Mouse (Mus musculus) frontal cortex, adult (tissue): ENCODE data around the gene B4galt3.

Source experiments
- ATAC-seq: cut with Nextera tagmentation; 2 replicates; pipeline ENCODE4 v1.9.2; 2017; ENCODE audit warnings: mild to moderate bottlenecking, moderate library complexity, mixed read lengths; ENCODE audit not compliant: low TSS enrichment

Gene B4galt3

GRCm38 (mm10) chr1:171263666-171264461, 6.3 kb upstream of the B4galt3 start:
- no peak for ATAC-seq

GRCm38 (mm10) chr1:171265971-171266744, 4.0 kb upstream of the B4galt3 start:
- ATAC-seq = no peak

DNA sequence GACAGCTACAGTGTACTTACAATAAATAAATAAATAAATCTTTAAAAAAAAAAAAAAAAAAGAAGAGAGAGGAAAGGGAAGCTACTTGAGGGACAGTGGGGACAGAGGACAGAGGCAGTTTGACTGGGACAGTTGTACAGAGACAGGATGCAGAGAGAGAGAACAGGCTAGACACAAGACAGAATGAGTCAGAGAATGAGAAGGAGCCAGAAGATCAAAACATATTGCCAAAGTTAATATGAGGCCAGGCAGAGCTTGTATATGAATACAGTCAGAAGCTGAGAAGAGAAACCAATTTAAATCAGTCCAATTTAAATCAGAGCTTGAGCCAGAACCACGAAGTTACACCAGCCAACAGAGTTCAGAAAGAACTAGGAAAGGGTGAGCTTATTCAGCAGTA, 1.8 kb upstream of the B4galt3 start:
- no peak for ATAC-seq

DNA sequence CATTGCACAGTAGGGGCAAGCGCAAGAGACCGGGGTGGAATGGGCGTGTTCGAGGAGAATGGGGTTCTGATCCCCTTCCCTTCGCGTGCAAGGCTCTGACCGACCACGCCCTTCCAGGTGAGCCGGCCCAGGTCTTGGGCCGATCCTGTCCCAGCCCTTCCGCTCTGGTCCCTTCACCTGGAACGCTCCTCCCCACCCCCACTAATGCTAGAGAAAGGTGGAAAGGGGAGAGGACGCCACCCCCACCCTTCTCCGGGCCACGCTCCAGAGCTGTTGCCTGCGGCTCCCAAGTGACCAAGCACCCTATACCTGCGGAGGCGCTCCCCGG, 409 bp downstream of the B4galt3 start:
- peak; percentile 28 for ATAC-seq

DNA sequence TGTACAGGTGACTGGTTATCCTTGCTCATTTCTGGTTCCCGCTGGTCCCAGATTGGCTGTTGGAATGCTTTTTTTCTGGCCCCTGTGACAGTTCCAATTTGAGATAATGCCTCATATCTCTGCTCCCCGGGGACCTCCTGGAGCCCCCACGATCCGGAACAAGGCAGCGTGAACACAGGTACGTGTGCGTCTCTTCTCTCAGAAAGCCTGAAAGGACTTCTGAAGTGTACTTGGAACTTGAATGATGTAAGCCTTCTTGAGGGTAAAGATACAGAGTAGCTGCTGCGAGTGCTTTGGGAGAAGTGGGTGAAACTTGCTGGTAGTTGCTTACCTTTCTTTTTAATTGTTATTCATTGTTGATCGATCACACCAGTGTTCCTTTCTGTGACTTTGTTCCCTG, 1.1 kb downstream of the B4galt3 start:
- no peak for ATAC-seq

- ATAC-seq = no peak
Measured at GRCm38 (mm10) chr1:171271622-171272021, 1.5 kb downstream of the B4galt3 start.

GRCm38 (mm10) chr1:171272086-171272485, 2.0 kb downstream of the B4galt3 start:
- ATAC-seq = no peak

GRCm38 (mm10) chr1:171274171-171274570, 4.0 kb downstream of the B4galt3 start:
- no peak for ATAC-seq

- ATAC-seq = no peak
Measured at GRCm38 (mm10) chr1:171275144-171275734, 5.1 kb downstream of the B4galt3 start.

DNA sequence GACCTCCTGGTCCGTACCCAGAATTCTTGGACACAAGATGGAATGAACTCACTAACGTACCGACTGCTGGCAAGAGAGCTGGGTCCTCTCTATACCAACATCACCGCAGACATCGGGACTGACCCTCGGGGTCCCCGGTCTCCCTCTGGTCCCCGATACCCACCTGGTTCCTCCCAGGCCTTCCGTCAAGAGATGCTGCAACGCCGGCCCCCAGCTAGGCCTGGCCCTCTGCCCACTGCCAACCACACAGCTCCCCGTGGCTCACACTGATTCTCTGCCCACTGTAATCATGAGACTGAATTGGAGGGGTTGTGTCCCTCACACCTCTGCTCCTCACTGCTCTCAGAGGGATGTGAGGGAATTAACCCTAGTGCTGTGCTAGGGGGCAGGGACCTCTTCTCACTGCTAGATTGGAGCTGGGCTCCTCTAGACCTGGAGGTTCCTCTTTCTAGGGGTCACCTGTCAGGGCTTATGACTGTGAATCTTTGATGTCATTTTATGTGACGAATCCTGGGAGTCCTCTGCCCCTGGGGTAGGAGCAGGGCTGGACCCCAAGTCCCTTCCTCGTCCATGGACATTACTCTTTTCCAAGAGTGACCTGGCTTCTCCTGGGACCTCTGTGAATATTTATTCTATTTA, 6.1 kb downstream of the B4galt3 start:
- no peak for ATAC-seq

DNA sequence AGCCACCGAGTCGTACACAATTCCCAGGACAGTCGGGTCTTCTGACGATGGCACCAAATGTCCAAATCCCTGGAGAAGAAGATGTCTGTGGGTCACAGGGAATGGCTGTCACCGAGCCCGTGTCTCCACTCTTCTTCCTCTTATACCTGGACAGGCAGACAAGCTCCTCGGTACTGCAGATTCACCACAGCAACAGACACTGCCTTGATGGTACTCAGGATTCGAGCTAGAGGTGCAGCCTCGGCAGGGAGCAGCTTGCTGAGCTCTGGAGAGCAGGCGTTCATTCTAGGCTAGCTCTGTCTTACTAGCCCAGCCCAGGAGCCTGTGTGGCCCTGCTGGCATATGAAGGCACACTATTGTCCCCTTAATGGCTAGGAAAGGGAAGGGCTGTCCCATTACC, 7.6 kb downstream of the B4galt3 start:
- ATAC-seq = no peak

DNA sequence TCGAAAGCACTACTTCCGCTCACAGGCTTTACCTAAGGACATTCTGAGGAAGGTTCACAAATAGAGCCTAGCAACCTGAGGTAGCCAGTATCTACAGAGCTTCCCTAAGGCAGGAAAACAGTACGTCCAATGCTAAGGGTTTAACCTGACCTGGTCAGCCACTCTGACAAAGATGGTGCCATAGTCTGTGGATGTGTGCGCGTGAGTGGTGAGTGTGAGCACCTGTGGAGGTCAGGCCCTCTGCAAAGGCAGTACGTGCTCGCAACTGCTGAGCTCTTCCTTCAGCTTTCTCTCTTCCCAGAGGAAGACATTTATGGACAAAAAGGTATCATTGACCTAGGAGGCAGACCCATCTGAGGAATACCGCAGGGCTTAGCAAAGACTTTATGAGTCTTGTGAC, 8.3 kb downstream of the B4galt3 start:
- ATAC-seq = no peak

DNA sequence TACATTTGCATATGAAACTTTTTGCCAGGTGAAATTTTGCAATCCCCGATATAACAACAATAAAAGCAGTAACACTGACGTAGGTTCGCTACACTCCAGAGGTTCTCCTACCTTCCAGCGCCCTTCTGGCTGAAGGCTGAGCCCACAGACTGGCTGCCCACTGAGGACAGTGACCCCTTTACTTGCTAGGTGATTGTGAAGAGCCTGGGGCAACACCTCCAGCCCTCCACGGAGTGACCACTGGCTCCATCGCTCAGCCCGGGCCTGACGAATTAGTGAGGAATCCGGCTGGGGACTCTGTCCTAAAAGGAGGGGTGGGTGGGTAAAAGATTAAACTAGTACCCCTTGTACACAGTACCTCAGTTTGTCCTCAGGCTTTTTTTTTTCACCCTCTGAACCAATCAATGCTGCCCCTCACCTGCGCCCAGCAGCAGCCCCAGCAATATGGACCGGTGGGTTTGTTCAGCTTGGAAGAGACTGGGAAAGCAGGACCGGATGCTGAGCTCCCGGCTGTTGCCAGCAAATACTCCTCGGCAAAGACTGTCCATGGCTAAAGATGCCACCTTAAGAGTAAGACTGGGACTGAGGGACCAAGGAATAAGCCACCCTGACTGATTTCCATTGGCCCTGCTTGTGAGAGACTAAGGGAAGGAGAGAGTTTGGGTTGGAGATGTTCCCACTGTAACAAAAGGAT, 9.0 kb downstream of the B4galt3 start:
- ATAC-seq = no peak

GRCm38 (mm10) chr1:171279721-171280120, 9.6 kb downstream of the B4galt3 start:
- ATAC-seq = no peak

DNA sequence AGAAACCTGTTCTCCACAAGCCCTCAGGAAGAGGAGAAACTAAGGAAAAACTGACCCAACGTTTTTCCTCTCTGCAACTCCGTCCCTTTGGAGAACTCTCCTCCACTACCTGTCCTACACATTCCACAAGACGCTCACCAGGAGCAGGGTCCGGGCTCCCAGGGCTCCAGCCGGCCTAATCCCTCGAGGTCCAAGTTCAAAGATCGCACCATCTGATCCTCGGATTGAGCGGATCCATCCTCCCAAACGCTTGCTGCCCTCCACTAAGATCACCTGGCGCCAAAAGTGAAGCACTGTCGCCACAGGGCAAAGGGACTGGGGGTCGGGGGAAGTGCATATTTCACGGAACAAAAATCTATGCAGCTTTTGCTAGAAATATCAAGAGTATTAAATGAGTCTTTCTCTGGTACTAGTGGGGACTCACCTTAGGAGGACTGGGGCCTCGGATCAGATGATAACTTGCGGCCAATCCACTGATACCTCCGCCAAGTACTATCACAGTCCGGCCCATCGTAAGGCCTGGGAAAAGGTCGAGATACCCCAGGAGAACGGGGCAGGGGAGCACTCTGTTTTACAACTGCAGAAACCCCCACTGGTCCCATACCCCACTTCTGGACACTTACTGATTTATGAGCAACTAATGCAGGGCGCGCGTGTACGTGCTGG, 10.3 kb downstream of the B4galt3 start:
- no peak for ATAC-seq

DNA sequence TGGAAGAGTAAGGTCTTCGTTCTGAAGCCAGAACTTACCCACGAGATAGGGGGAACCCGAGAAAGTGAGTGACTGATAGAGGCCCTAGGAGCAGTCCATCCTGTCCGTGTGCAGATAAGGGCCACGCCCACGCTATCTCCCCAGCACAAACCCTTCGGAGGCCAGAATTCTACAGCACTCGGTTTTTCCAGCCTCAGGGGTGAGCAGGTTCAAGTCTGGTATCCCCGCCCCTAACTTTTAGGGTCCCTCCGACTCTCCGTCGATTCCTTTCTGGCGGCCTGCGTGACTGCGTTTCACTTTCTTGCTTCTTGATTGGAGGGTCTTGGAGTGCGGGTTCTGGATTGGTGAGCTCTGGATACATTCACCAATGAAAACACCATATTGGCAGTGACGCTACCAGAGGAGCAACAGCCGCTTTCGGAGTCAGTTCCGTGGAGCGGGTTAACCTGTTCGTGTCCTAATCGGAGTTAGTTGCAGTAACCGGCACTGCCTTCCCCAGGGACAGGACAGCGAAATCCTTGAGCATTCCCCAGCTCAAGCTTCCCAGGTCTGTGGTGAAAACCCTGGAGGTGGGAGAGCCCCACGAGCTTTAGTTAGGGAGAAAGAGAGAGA, 10.9 kb downstream of the B4galt3 start, which contains the start of gene Ppox:
Gene Ppox (minus strand): TSS at position 271 of the 612 bp plus-strand sequence.
- ATAC-seq = peak; percentile 93

GRCm38 (mm10) chr1:171281528-171281923, 11.4 kb downstream of the B4galt3 start:
- ATAC-seq = peak; percentile 42

DNA sequence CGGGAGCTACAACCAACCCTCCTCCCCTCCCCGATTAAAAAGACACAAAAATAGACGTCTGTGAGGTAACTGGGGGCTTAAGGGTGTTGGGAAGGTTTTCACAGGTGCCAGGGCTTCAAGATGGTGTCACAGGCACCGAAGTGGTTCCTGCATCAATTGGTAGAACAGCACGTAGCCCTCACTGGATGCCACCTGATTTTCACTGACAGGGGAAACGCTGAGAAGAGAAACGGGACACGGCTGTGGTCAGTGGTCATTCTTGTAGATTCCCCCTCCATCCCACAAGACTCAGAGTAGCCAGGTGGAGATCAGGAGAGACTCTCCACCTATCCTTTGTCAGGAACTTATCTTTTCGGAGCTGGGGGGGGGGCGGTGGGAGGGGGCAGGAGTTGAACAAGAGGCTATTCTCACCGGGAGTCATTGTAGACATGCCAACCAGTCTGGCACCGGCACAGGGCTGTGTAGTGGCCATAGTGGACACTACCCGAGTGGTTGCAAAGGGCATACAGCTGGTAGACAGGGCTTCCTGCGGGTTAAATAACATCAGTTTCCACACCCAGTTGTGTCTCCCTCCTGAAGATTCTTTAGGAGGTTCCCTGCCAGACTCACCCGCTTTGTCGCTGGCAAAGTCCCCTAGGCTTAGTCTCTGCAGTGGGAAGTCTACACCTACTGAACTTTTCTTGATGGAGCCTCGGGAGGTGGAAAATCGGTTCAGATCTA, 12.1 kb downstream of the B4galt3 start:
- ATAC-seq = no peak

GRCm38 (mm10) chr1:171283188-171284160, 13.3 kb downstream of the B4galt3 start:
- no peak for ATAC-seq
